Mouse (Mus musculus): ENCODE data around the gene Rab28.
"Not testable (repeated sequence)": the region's sequence is repeated elsewhere in the genome, so short reads cannot be mapped to it uniquely, and the experiment has no call there.

The Rab28 gene

DNA sequence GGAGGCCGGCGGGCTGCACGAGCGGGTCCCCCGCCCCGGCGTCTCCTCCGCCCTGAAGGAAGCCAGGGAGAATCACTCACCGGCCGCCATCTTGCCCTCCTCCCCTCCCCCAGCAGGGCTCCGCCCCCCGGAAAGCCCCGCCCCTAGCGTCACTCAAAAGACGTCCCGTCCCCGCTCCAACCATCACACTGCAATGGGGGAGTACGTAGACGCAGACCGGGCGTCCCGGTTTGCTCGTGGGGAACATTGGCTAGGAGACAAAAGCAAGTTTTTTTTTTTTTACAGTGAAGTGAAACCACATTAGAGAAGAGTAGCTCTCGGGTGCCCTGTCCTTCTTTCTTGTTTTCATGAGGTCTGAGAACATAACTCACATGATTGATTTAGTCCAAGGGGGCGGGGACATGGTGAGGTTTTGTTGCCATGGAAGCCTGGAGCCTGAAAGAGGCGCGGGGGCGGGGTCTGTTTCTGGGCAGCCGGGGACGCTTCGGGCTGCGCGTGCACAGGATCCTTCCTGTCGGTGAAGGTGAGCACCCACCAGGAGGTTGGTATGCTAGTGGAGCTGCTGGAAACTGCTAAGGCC lies at the start of gene Rab28:
TSS of gene Rab28 (minus strand) at position 107 of the 580 bp plus-strand sequence.
- DNase-seq = peak; percentile 97

- no peak for DNase-seq
Measured at GRCm38 (mm10) chr5:41757338-41757737, 49.4 kb upstream of the Rab28 start.

- no peak for DNase-seq
Measured at GRCm38 (mm10) chr5:41756396-41756795, 48.4 kb upstream of the Rab28 start.

DNA sequence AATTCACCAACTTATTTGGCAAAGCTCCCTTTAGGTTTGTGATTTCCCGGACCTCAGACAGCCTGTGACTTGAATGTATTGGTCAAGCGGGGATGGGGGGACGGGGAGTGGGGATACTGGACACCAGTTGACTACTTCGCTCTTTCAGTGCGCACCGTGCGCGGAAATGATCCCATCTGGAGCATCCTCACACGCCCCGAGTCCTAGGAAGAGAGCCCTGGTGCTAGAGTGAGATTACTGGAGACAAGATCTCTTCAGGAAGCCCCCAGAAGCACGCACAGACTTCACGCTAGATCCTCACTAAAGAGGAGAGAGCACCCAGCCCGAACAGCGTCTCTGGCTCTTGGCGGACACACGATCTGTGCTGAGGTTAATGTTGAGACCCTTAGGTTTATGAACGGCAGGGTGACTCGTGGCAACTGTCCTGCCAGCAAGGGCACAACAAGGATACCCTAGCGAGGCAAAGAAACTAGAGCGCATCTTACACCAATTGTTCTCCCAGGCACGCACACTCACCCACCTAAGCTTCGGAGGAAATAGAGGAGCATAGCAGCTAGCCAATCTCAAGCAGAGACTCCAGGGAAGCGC lies 47.5 kb upstream of the Rab28 start:
- no peak for DNase-seq

DNA sequence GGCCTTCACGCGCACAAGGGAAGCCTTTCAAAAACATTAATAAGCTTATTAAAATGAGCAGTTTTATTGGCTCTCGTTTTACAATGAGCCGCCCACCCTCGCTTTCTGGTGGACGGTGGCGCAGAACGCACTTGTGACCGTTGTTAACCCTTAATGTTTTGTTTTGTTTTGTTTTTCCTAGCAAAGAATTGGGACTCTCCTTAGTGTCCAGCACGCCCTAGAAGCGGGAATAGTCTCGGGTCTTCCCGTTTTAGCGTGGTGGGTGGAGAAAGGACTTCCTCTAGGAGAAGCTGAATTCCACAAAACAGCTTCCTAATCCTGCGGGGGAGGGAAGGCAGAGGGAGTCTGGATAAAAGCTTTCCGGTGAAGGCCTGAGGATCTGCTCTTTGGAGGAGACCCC lies 46.9 kb upstream of the Rab28 start:
- no peak for DNase-seq

GRCm38 (mm10) chr5:41754226-41754775 lies 46.3 kb upstream of the Rab28 start:
- DNase-seq = no peak

DNA sequence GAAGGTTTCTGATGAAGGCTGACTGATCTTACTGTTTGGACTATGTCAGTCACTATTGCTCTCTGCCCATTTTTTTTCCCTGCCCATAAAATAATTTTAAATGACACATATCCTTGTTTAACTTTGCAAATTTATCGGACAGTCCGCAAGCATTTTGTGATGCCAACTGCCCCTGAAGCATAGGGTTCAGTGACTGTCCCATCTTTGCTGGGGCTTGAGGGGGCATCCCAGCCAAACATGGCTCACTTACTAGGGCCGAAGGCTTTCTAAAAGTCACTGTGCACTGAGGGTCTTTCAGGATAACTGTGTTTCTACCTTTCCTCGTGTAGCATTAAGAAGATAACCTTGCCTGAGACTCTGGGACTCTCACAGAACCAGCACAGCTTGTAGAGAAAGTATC lies 44.8 kb upstream of the Rab28 start:
- DNase-seq = no peak

DNA sequence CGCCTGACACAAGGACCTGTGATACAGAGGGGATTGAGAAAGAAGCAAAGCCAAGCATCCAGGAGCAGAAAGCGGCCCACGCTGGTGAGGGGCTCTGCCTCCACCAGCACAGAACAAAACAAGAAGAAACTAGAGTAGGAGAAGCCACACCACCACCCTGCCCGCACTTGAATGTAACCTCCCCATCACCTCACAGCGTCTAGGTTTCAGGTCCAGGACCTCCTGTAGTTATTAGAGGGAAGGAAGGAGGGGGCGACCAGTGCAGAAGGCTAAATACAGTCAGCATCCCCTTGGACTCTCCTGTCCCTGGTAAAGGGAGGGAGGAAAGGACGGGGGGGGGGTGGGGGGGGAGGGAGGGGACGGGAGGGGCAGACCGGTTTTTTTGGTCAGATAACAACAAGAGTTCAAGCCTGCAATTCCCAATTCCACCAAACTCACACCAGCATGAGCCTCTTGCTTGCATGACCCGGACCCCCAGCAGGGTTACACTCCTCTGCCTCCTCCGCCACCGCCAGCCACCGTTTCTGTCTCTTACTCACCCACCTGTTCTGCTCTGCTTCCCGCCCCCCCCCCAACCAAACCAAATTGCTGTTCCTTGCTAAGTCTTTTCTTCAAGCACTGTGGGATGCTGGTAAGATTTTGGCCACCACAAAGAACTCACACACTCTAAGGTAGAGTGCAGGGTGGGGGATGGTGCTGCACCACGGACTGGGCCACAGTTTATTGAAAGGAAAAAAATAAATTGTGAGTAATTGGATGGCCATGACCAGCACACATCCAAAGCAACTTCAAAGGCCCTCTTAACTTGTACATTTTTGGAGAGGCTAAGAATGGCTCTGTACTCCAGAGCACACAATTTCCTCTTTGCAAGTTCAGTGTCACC lies 37.2 kb upstream of the Rab28 start:
- DNase-seq = no peak

GRCm38 (mm10) chr5:41744234-41744633 lies 36.3 kb upstream of the Rab28 start:
- no peak for DNase-seq

- no peak for DNase-seq
Measured at GRCm38 (mm10) chr5:41738817-41739216, 30.9 kb upstream of the Rab28 start.

- no peak for DNase-seq
Measured at GRCm38 (mm10) chr5:41737039-41737438, 29.1 kb upstream of the Rab28 start.

- DNase-seq = no peak
Measured at GRCm38 (mm10) chr5:41727017-41727416, 19.1 kb upstream of the Rab28 start.

DNA sequence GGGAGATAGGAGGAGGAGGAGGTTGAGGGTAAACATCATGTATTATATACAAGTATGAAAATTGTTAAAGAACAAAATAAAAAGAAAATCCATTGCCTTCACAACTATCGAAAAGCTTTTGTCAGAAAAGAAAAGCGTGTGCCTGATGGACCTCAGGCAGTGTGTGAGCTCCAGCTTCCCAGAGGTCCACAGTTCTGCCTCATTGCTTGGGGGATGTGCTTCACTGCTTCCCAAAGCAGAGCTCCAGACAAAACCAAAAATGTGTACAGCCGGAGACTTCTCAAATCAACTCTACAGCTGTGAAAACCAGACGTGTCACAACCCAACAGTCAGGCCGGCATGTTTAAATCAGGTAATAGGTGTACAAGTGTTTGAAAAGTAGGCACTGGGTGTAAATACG lies 17.6 kb upstream of the Rab28 start:
- no peak for DNase-seq

DNA sequence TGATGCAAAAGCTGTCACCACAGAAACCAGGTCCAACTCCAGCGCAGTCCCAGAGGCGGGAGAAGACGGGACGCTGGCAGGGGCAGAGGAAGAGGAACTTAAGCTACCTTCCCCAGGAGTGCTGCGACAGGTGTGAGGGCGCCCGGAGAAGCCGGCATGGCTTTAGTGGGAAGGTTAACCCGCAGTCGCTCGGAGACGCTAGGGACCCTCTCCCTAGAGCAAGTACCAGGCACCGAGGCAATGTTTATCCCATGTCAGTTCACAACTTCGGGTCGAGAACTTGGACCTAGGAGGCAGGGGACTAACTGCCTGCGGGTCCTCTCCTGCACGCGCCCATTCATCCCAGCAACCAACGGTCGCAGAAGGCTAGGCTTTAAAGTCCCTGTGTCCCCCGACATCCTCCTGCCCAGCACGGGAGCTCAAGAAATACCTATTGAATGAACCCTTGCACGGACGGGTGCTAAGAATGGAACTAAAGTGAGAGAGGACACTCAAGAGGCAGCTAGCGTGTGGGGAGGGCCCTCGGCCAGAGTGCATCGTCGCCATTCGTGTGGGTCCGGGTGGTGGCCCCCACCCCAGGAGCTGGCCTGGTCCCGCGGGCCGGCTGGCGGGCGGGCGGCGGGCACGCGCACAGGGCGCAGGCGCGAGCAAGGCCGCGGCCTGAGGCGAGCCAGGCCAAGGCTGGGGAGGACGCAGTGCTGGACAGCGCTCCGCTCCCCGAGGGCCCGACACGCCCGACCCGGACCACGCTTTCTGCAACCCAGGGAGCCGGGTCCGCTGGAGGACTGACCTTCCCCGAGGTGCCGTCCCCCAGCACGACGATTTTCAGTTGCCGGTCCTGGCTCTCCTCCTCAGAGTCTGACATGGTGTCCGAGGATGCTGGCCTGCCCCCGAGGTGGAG lies 592 bp downstream of the Rab28 start:
- DNase-seq = peak; percentile 23

DNA sequence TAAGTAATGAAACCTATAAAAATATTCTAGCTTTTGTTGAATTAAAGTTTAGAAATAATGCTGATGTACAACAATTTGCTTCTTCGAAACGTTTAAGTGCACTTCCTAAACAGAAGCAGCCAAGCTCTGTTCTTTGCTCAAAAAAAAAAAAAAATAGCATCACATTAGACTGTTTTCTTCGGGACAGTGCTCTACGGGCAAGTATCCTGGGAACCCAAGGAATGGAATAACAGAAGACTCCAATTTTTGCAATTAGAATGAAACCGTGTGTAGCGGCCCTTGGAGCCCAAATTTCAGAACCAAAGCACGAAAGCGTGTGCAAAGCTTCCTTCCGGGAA lies 1.2 kb downstream of the Rab28 start:
- no peak for DNase-seq

DNA sequence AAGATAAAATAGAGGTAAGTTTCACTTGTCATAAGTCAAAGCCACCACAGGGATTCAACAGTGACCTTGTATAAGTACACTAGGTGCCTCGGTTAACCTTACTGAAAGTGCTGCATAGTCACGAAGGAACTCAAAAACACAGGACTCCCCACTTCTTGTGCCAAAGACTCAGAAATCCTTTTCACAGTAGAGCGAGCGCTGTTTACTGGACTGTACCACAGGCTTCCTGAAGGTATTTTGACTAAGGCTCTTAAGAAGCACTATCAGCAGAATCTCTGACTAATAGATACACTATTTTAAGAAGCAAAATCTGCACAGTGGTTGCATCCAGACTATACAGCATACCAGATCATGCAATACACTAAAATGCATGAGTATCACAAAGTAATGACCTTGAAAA lies 6.9 kb downstream of the Rab28 start:
- not testable (repeated sequence) for DNase-seq

- no peak for DNase-seq
Measured at GRCm38 (mm10) chr5:41697958-41698357, 10.0 kb downstream of the Rab28 start.

DNA sequence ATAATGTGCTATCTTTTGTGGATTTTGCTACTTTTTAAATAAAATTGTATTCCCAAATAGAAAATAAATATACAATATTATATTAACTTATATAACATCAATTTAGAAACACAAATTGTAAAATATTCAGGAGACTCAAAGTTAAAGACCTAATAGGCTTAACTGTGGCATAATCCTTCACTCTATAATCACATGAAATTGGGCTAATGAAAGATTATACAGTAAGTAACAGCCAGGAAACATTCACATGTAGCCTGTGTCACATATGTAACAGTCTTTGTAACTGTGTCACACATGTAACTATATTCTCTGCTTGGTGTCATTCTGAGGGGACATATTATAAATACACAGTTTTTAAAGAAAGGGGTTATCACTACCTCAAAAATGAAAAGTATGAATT lies 22.9 kb downstream of the Rab28 start:
- DNase-seq = no peak

- DNase-seq = no peak
Measured at GRCm38 (mm10) chr5:41683976-41684375, 24.0 kb downstream of the Rab28 start.

GRCm38 (mm10) chr5:41666012-41666411 lies 41.9 kb downstream of the Rab28 start:
- no peak for DNase-seq

- no peak for DNase-seq
Measured at GRCm38 (mm10) chr5:41636793-41637192, 71.2 kb downstream of the Rab28 start.

GRCm38 (mm10) chr5:41627224-41628144 lies 80.5 kb downstream of the Rab28 start:
- no peak for DNase-seq

Data from layer of hippocampus, adult 9-11 months (tissue).